Mouse (Mus musculus): Measurements from ENCODE around the gene Emc6.

DNA sequence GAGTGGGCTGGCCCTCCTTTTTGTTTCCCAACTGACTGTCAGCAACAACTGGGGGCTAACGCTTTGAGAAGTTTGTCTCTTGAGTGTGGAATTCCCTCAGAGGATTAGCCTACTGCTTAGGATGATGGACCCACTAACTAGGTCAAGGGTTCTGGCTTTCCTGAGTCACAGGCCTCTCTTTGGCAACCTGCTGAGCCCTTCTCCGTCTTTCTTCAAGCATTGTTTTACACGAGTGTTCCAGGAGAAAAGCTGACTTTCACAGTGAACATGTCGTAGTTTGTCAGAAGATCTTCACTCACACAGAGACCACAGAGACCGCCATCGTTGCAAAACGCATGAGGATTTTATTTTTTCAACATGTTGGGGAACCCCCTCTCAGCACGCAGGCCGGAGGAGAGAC lies 28.6 kb downstream of the Emc6 start:
- no peak for TF ChIP-seq POLR2A (IDR thresholded peaks at IDR 0.05; ENCODE audit: borderline replicate concordance, control insufficient read depth, low read depth, low read length)
- no peak for TF ChIP-seq CTCF (IDR thresholded peaks at IDR 0.05; ENCODE audit: control insufficient read depth, insufficient read depth, low read length)
